Mouse (Mus musculus) liver, adult 2 months (tissue): ENCODE data around the gene Tigd2.

Experiments
- CTCF ChIP-seq: fragments of 200-500 bp; IDR thresholded peaks from 2 replicates; pipeline ENCODE4 v1.5.1; 2011; ENCODE audit warnings: low read depth, low read length, control low read depth
- POLR2A ChIP-seq: fragments of 200-500 bp; IDR thresholded peaks from 2 replicates; pipeline ENCODE4 v1.6.1; 2011; ENCODE audit warnings: low read length, control low read depth; ENCODE audit not compliant: insufficient read depth; ENCODE audit errors: extremely low read depth

DNA sequence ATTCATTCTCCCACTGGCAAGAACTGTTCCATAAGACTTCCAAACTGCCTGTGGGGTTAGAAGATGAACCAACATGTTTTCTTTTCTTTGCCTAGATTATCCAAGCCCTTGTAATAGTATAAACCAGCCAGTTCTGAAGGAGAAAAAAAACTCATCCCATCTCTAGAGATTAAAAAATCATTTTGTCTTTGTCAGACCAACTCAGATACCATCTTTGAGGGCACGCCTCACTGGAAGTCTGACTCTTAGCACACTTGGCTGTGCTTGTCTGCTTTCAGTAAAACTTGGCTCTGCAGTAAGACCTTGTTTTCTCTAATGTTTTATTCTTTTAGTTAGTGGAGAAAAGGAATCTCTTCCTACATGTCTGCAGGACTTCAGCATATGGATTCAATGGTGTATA lies 18.7 kb upstream of the Tigd2 start:
- no peak for TF ChIP-seq POLR2A
- no peak for TF ChIP-seq CTCF
